ENCODE assay signal across 8 mouse cellular contexts in genomic region chr10:19933511-19934383, GRCm38 (mm10). TPM values are rescaled to one million over a fixed set of nuclear protein-coding genes. Genes with fewer than 3 reads are reported as not detected.
DNase-seq lines count a peak whose midpoint lies in the region; ATAC-seq lines count a peak whose summit lies in the region.

No protein-coding gene starts in this region.

- H3K36me3 ChIP-seq in limb, embryonic 10.5 days, result no peaks in the 10 kb centered on the region
- no peaks in the 10 kb centered on the region for H3K36me3 ChIP-seq in midbrain, embryonic 11.5 days (ENCODE audit: control insufficient read depth, insufficient read depth, low read length)

- under 1% methylated on average over 95 of the region's 97 CpGs for WGBS in limb, embryonic 10.5 days
- WGBS in midbrain, embryonic 11.5 days, result under 1% methylated on average over 85 of the region's 97 CpGs

- H3K27me3 ChIP-seq in limb, embryonic 10.5 days (ENCODE audit: low read depth, poor library complexity, severe bottlenecking), result peaks cover 39% of the 10 kb centered on the region
- peaks cover 32% of the 10 kb centered on the region for H3K27me3 ChIP-seq in midbrain, embryonic 11.5 days (ENCODE audit: control insufficient read depth, insufficient read depth, low read length)

- H3K4me3 ChIP-seq in limb, embryonic 10.5 days, result peak overlapping the region; percentile 80
- peak overlapping the region; percentile 66 for H3K4me3 ChIP-seq in midbrain, embryonic 11.5 days (ENCODE audit: low read depth, low read length)

- H3K9ac ChIP-seq in midbrain, embryonic 11.5 days (ENCODE audit: low read length), result peak overlapping the region; percentile 69

- H3K27ac ChIP-seq in limb, embryonic 10.5 days, result peak overlapping the region; percentile 87
- H3K27ac ChIP-seq in midbrain, embryonic 11.5 days (ENCODE audit: low read depth, low read length), result no peak overlapping the region

- no peaks in the 10 kb centered on the region for H3K9me3 ChIP-seq in limb, embryonic 10.5 days (replicated peaks)
- H3K9me3 ChIP-seq in midbrain, embryonic 11.5 days (ENCODE audit: control insufficient read depth, low read length), result no peaks in the 10 kb centered on the region

- peaks cover 22% of the 10 kb centered on the region for H3K4me1 ChIP-seq in limb, embryonic 10.5 days
- H3K4me1 ChIP-seq in midbrain, embryonic 11.5 days (ENCODE audit: control insufficient read depth, insufficient read depth, low read length), result 0 out of 2 replicates have a peak, but pooled peaks cover 5% of the 10 kb centered on the region

- H3K4me2 ChIP-seq in midbrain, embryonic 11.5 days, result peak overlapping the region; percentile 91

- ATAC-seq in midbrain, embryonic 11.5 days (ENCODE audit: low FRiP score), result peak; percentile 86

- peak; percentile 66 for DNase-seq in adipocyte (ENCODE audit: low spot score)
- DNase-seq in embryo, embryonic 9.5 days (ENCODE audit: extremely low spot score), result peak; percentile 81
- DNase-seq in heart, adult 18-20 months, result peak; percentile 89 to 92
- peak; percentile 92 for DNase-seq in kidney, adult 18-20 months
- DNase-seq in limb, embryonic 10.5 days (ENCODE audit: low spot score), result peak; percentile 78
- peak; percentile 96 for DNase-seq in midbrain, embryonic 11.5 days (ENCODE audit: low spot score, missing footprints)
- peak; percentile 60 to 67 for DNase-seq in right cerebral cortex, postnatal 36 days (ENCODE audit: low spot score in 2 of 2)
- peak; percentile 78 to 80 for DNase-seq in urinary bladder, postnatal 4 days (ENCODE audit: low spot score in 2 of 2)

RNA-seq across cellular contexts. Expression of gene Map3k5, which starts 0.5 kb away (rescaled TPM):
- 10 to 100 TPM; 34.1 to 40.7 TPM for total RNA-seq in heart, adult 18-20 months (2021)
- polyA plus RNA-seq in limb, embryonic 10.5 days (2016; fragmentation: Nextera tagmentation; extraction: Ambion mirVana), result 0.44 and 0.58 TPM in 2 replicates
- polyA plus RNA-seq in midbrain, embryonic 11.5 days (2014; fragmentation: Nextera tagmentation; extraction: Ambion mirVana), result 0.51 and 1.0 TPM in 2 replicates

RNA-seq across cellular contexts. Expression of gene Pex7, which starts 26.3 kb away (rescaled TPM):
- 10 to 100 TPM; 35.9 to 38.7 TPM for total RNA-seq in heart, adult 18-20 months (2021)
- polyA plus RNA-seq in limb, embryonic 10.5 days (2016; fragmentation: Nextera tagmentation; extraction: Ambion mirVana), result 19.1 and 19.3 TPM in 2 replicates
- polyA plus RNA-seq in midbrain, embryonic 11.5 days (2014; fragmentation: Nextera tagmentation; extraction: Ambion mirVana), result 33.4 and 33.6 TPM in 2 replicates
